13 mouse cellular contexts compared by ENCODE assay signal in genomic region chr7:35746686-35747396, GRCm38 (mm10).
"Had no signal": no experiment of that assay in that cellular context is flagged by ENCODE, and none has a peak within 500 bp of the region (broad histone marks: within the 10 kb centered on the region; RNA-seq: fewer than 3 reads in every experiment).

No protein-coding gene starts in this region.

- H3K4me3 ChIP-seq: limb, embryonic 10.5 days; liver, embryonic 13.5 days; lung, embryonic 15.5 days; megakaryocyte, embryonic 14.5 days; midbrain, embryonic 15.5 days; stomach, embryonic 15.5 days had no signal

- H3K27ac ChIP-seq: limb, embryonic 10.5 days; liver, embryonic 13.5 days; lung, embryonic 15.5 days; macrophage; midbrain, embryonic 15.5 days; stomach, embryonic 15.5 days had no signal

- DNase-seq: kidney, adult 18-20 months; liver, embryonic 13.5 days; liver, postnatal 0 days; lung, postnatal 14 days; right cerebral cortex, postnatal 14 days; thymus, adult 2 months; thymus, postnatal 25 days had no signal

- H3K9ac ChIP-seq: liver, embryonic 13.5 days; liver, postnatal 0 days; lung, embryonic 15.5 days; midbrain, embryonic 15.5 days; stomach, embryonic 15.5 days had no signal

- H3K4me1 ChIP-seq: stomach, embryonic 15.5 days had no signal

- H3K27me3 ChIP-seq: liver, embryonic 13.5 days; lung, embryonic 15.5 days; megakaryocyte, embryonic 14.5 days; midbrain, embryonic 15.5 days; stomach, embryonic 15.5 days had no signal

- ATAC-seq: liver, postnatal 0 days had no signal

- H3K9me3 ChIP-seq: limb, embryonic 10.5 days; liver, embryonic 13.5 days; lung, embryonic 15.5 days; midbrain, embryonic 15.5 days; stomach, embryonic 15.5 days had no signal

- H3K4me2 ChIP-seq: liver, embryonic 13.5 days; lung, embryonic 15.5 days; midbrain, embryonic 15.5 days; stomach, embryonic 15.5 days had no signal
